Mouse (Mus musculus): ENCODE results near the gene 4930512M02Rik. TPM values are rescaled to one million over a fixed set of nuclear protein-coding genes. Genes with fewer than 3 reads are reported as not detected.

Gene 4930512M02Rik
- polyA plus RNA-seq, 1 experiment from 2014 or later: not detected

DNA sequence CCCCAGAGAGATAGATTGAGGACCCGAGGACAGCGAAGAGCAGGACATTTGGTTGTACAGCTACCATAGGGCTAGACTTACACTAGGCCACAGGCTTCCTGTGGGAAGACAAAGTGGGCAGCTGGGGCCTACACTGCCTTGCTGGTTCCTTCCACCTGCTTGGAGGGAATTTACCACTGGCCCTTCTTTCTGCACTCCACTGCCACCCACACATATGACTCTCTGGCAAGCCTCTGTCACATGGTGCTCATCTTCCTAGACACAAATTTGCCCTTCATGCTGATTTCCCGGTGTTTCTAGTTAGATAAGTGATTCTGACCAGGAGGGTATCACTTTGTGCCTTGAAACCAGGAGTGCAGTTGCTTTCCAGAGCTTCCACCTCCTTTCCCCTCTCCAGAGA, 28.8 kb upstream of the 4930512M02Rik start:
- no peak overlapping the region for H3K27ac ChIP-seq (replicated peaks)
- H3K9me3 ChIP-seq (replicated peaks): no peaks in the 10 kb centered on the region
- no peaks in the 10 kb centered on the region for H3K36me3 ChIP-seq
- no peak overlapping the region for H3K4me2 ChIP-seq (replicated peaks)
- H3K4me3 ChIP-seq (replicated peaks): no peak overlapping the region
- no peak overlapping the region for H3K9ac ChIP-seq
- no peaks in the 10 kb centered on the region for H3K27me3 ChIP-seq
- 78% methylated on average over 3 of the region's 3 CpGs for WGBS
- H3K4me1 ChIP-seq: no peaks in the 10 kb centered on the region
- no peak for ATAC-seq (ENCODE audit: insufficient number of reproducible peaks, low FRiP score, low TSS enrichment, low read depth)

DNA sequence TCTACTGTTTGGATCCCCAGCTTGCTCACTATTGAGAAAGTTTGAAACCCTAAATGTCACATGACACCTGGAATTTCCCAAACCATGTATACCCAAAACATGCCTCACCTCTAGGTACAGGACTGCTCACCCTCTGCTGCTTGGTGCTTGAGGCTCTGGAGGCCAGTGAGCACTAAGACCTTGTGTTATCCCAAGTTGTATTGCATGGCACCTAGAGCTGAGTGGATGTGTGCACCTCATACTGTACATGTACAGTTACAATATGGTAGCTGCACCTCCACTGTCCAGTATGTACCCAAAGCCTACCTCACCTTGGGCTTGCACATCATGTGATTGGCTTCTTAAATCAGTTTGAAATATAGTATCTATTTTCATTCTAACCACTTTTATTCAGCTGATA, 16.7 kb upstream of the 4930512M02Rik start:
- no peak for ATAC-seq (ENCODE audit: insufficient number of reproducible peaks, low FRiP score, low TSS enrichment, low read depth)
- H3K27me3 ChIP-seq: no peaks in the 10 kb centered on the region
- no peaks in the 10 kb centered on the region for H3K9me3 ChIP-seq (replicated peaks)
- H3K4me2 ChIP-seq (replicated peaks): no peak overlapping the region
- no peak overlapping the region for H3K9ac ChIP-seq
- no peaks in the 10 kb centered on the region for H3K4me1 ChIP-seq
- H3K36me3 ChIP-seq: no peaks in the 10 kb centered on the region
- H3K4me3 ChIP-seq (replicated peaks): no peak overlapping the region
- H3K27ac ChIP-seq (replicated peaks): no peak overlapping the region

DNA sequence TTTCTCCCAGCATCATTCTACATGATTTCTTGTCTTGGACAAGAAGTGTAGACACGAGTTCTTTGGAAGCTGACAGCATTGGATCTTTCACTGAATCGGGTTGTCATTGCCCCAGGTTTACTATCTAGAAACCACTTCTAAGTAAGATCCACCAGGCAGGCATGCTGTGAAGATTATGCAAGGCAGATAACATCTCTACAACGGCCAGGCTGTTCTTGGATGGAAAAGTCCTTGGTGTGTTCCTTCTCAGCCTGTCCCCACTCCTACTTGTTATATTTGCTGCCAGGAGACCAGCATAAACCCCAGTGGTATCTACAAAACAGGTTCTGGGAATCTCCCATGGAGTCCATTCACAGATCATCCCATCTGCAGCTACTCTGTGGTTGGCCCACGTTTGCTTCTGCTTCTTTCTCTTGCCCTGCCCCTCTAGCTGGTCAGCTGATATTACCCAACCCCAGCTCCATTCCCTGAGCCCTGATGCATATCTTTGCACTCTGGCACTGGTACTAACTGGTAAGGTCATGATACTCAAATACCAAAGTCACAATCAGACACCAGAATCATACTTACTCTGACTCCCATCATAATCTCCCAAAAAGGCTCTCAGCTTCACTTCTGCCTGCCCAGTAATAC, 3.4 kb downstream of the 4930512M02Rik start:
- Histone ChIP-seq H3K9ac (no peak overlapping the region), H3K4me1 (no peaks in the 10 kb centered on the region), H3K27me3 (no peaks in the 10 kb centered on the region), H3K9me3 (replicated peaks) (no peaks in the 10 kb centered on the region), H3K27ac (replicated peaks) (no peak overlapping the region), H3K4me3 (replicated peaks) (no peak overlapping the region), H3K36me3 (no peaks in the 10 kb centered on the region), H3K4me2 (replicated peaks) (no peak overlapping the region)
- WGBS: 56% methylated on average over 4 of the region's 4 CpGs
- no peak for ATAC-seq (ENCODE audit: insufficient number of reproducible peaks, low FRiP score, low TSS enrichment, low read depth)

GRCm38 (mm10) chr11:11609243-11609642, 18.4 kb downstream of the 4930512M02Rik start:
- Histone ChIP-seq H3K36me3 (no peaks in the 10 kb centered on the region), H3K4me1 (no peaks in the 10 kb centered on the region), H3K4me2 (replicated peaks) (no peak overlapping the region), H3K27me3 (no peaks in the 10 kb centered on the region), H3K9me3 (replicated peaks) (0 out of 2 replicates have a peak, but pooled peaks cover 17% of the 10 kb centered on the region), H3K9ac (no peak overlapping the region), H3K4me3 (replicated peaks) (no peak overlapping the region), H3K27ac (replicated peaks) (no peak overlapping the region)
- 89% methylated on average over 2 of the region's 2 CpGs for WGBS
- no peak for ATAC-seq (ENCODE audit: insufficient number of reproducible peaks, low FRiP score, low TSS enrichment, low read depth)

DNA sequence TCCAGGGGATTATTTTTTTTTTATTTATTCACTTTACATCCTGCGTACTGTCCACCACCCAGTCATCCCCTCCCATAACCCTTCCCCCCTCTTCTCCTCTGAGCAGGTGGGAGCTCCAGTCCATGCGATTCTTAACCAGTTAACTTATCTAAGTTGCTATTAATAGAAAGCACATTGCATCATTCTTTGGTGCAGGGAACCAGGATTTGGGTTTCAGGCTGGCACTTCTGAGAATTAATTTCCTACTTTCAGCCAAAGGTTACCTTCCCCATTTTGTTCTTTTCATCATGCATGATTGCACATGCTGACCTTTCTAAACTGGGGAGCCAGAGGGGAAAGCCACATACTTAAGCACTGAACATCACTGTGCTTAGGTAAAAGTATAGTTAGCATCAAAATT, 40.3 kb downstream of the 4930512M02Rik start:
- H3K4me1 ChIP-seq: no peaks in the 10 kb centered on the region
- H3K9me3 ChIP-seq (replicated peaks): no peaks in the 10 kb centered on the region
- H3K27me3 ChIP-seq: no peaks in the 10 kb centered on the region
- no peak overlapping the region for H3K4me2 ChIP-seq (replicated peaks)
- WGBS: 65% methylated on average over 2 of the region's 2 CpGs
- H3K9ac ChIP-seq: no peak overlapping the region
- no peak overlapping the region for H3K27ac ChIP-seq (replicated peaks)
- no peak overlapping the region for H3K4me3 ChIP-seq (replicated peaks)
- no peak for ATAC-seq (ENCODE audit: insufficient number of reproducible peaks, low FRiP score, low TSS enrichment, low read depth)
- no peaks in the 10 kb centered on the region for H3K36me3 ChIP-seq

DNA sequence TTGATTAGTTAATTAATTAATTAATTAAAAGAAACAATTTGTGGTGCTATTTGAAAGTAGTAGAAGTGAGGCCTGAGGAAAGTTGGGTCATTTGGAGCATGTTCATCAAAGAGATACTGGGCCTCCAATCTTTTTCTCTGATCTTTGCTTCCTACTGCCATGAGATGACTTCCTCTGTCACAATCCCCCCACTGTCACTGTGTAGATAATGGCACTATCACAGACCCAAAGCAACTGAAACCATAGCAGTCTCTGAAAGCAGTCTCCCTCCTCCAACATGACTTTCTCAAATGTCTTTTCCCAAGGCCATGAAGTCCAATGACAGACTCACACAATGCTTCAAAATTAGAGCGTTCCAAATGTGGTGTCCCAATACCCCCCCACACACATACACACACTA, 41.2 kb downstream of the 4930512M02Rik start:
- H3K9me3 ChIP-seq (replicated peaks): no peaks in the 10 kb centered on the region
- H3K9ac ChIP-seq: no peak overlapping the region
- no peaks in the 10 kb centered on the region for H3K36me3 ChIP-seq
- H3K4me3 ChIP-seq (replicated peaks): no peak overlapping the region
- no peak overlapping the region for H3K27ac ChIP-seq (replicated peaks)
- ATAC-seq (ENCODE audit: insufficient number of reproducible peaks, low FRiP score, low TSS enrichment, low read depth): no peak
- no peaks in the 10 kb centered on the region for H3K4me1 ChIP-seq
- 89% methylated on average over 1 of the region's 1 CpGs for WGBS
- H3K4me2 ChIP-seq (replicated peaks): no peak overlapping the region
- H3K27me3 ChIP-seq: no peaks in the 10 kb centered on the region

GRCm38 (mm10) chr11:11573691-11574090, 53.9 kb downstream of the 4930512M02Rik start:
- H3K9me3 ChIP-seq (replicated peaks): no peaks in the 10 kb centered on the region
- no peak overlapping the region for H3K9ac ChIP-seq
- H3K36me3 ChIP-seq: no peaks in the 10 kb centered on the region
- no peak for ATAC-seq (ENCODE audit: insufficient number of reproducible peaks, low FRiP score, low TSS enrichment, low read depth)
- H3K4me1 ChIP-seq: no peaks in the 10 kb centered on the region
- H3K4me2 ChIP-seq (replicated peaks): no peak overlapping the region
- H3K4me3 ChIP-seq (replicated peaks): no peak overlapping the region
- no peak overlapping the region for H3K27ac ChIP-seq (replicated peaks)
- WGBS: 65% methylated on average over 6 of the region's 6 CpGs
- no peaks in the 10 kb centered on the region for H3K27me3 ChIP-seq

GRCm38 (mm10) chr11:11570747-11571146, 56.9 kb downstream of the 4930512M02Rik start:
- no peak overlapping the region for H3K9ac ChIP-seq
- H3K4me3 ChIP-seq (replicated peaks): no peak overlapping the region
- H3K27ac ChIP-seq (replicated peaks): no peak overlapping the region
- no peaks in the 10 kb centered on the region for H3K27me3 ChIP-seq
- no peaks in the 10 kb centered on the region for H3K9me3 ChIP-seq (replicated peaks)
- no peaks in the 10 kb centered on the region for H3K4me1 ChIP-seq
- H3K4me2 ChIP-seq (replicated peaks): no peak overlapping the region
- no peaks in the 10 kb centered on the region for H3K36me3 ChIP-seq
- no peak for ATAC-seq (ENCODE audit: insufficient number of reproducible peaks, low FRiP score, low TSS enrichment, low read depth)

DNA sequence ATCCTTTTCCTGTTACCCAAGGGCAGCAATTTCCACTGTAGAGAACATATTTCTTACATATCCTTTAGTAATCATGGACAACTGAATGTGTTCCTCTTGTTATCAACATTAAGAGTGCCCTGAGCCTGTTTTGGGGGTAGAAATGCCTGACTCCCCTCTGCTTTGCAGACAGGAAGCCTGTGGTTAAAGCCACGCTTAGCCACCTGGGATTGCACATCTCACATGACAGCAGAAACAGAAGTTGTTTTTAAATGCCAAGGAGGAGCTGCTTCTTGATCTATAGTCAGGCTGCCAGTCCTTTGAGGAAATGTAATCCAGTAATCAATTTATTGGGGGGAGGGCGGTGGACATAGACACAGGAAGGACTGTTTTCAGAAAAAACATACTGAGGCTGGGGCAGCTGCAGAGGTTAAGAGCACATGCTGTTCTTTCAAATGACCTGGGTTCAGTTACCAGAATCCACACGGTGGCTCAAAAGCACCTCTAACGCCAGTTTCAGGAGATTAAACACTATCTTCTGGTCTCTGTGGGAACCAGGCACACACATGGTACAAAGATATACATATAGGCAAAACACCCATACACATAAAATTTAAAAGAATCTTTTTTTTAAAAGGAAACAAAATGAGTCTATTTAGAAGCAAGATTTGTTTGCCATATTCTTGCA, 58.0 kb downstream of the 4930512M02Rik start:
- Histone ChIP-seq H3K4me1 (no peaks in the 10 kb centered on the region), H3K27me3 (no peaks in the 10 kb centered on the region), H3K4me2 (replicated peaks) (no peak overlapping the region), H3K9me3 (replicated peaks) (no peaks in the 10 kb centered on the region), H3K36me3 (no peaks in the 10 kb centered on the region), H3K4me3 (replicated peaks) (no peak overlapping the region), H3K27ac (replicated peaks) (no peak overlapping the region), H3K9ac (no peak overlapping the region)
- 34% methylated on average over 4 of the region's 4 CpGs for WGBS
- ATAC-seq (ENCODE audit: insufficient number of reproducible peaks, low FRiP score, low TSS enrichment, low read depth): no peak

- no peak for ATAC-seq (ENCODE audit: insufficient number of reproducible peaks, low FRiP score, low TSS enrichment, low read depth)
- no peaks in the 10 kb centered on the region for H3K27me3 ChIP-seq
- H3K36me3 ChIP-seq: no peaks in the 10 kb centered on the region
- H3K9me3 ChIP-seq (replicated peaks): no peaks in the 10 kb centered on the region
- H3K4me2 ChIP-seq (replicated peaks): no peak overlapping the region
- H3K4me1 ChIP-seq: no peaks in the 10 kb centered on the region
- H3K4me3 ChIP-seq (replicated peaks): no peak overlapping the region
- H3K27ac ChIP-seq (replicated peaks): no peak overlapping the region
- H3K9ac ChIP-seq: no peak overlapping the region
- 78% methylated on average over 2 of the region's 2 CpGs for WGBS
These were observed 59.6 kb downstream of the 4930512M02Rik start for GRCm38 (mm10) chr11:11568033-11568432.

DNA sequence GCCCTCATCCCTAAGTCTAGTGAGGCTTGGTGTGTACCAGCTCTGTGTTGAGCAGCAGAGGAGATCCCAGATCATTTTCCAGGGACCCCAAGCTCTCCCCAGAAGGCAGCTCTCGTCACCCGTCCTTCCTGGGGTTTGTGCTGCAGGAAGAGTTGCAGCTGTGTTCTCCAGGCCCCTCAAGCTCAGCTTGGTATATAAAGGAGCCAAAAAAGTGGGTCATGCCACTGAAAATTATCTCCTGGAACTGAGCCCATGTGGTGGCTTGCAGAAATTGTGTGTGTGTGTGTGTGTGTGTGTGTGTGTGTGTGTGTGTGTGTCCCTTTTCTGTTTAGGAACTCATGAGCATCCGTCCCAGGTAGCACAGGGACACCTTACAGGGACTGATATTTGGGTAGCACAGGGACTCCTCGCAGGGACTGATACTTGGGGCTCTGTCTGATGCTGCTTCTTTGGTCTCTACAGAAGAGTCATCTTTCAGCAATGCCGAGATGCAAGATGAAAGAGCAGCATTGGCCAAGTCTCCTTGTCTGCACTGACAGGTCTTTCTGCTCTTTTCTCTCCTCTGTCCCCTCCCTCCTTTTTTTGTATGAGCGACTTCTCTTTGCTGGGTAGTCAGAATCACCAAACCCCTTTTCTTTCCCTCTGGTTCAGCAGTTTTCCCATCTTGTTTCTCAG, 62.4 kb downstream of the 4930512M02Rik start:
- Histone ChIP-seq H3K4me2 (replicated peaks) (no peak overlapping the region), H3K9me3 (replicated peaks) (no peaks in the 10 kb centered on the region), H3K4me3 (replicated peaks) (no peak overlapping the region), H3K4me1 (no peaks in the 10 kb centered on the region), H3K27me3 (no peaks in the 10 kb centered on the region), H3K27ac (replicated peaks) (no peak overlapping the region), H3K9ac (no peak overlapping the region), H3K36me3 (no peaks in the 10 kb centered on the region)
- WGBS: 67% methylated on average over 5 of the region's 6 CpGs
- no peak for ATAC-seq (ENCODE audit: insufficient number of reproducible peaks, low FRiP score, low TSS enrichment, low read depth)

Data from embryonic facial prominence, embryonic 15.5 days (tissue).